Mouse (Mus musculus): ENCODE data around the gene Rsph14.

Rsph14 gene

DNA sequence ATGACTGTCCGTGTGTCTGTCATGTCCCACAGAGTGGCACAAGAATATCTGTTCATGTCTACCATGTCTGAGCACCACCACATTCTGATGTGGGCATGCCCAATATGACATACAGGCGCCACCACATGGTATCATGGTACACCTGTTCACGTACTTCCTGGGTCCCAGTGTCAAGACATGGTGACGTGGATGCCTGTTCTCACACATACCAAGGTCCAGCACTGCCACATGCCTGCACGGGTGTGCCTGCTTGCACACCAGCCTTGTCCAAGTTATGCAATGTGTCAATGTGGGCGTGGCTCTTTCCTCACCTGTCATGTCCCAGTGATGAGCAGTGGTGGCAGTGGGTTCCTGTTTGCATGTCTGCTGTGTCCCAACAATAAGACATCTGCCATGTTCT lies 99.9 kb downstream of the Rsph14 start:
- no peak for DNase-seq (ENCODE audit: low read depth)

DNA sequence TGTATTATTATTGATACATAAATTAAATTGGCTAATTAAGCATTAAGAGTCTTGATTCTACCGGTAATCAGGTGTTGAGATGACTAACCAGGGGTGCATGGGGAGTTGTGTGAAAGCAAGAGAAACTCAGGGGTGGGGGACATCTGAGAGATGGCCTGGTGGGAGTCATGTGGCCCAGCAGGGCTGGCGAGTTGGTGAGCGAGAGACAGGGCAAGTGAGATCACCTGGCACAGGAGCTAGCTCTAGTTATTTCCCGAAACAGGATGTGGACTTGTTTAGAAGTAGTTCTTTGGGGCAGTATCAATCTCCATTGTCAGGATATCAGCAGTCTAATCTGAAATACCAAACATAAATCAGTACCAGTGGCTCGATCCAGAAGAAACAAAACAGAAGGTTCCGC lies 100.8 kb downstream of the Rsph14 start:
- no peak for DNase-seq (ENCODE audit: low read depth)

- DNase-seq (ENCODE audit: low read depth), result no peak
These were observed 101.8 kb downstream of the Rsph14 start for GRCm38 (mm10) chr10:74930541-74930940.

DNA sequence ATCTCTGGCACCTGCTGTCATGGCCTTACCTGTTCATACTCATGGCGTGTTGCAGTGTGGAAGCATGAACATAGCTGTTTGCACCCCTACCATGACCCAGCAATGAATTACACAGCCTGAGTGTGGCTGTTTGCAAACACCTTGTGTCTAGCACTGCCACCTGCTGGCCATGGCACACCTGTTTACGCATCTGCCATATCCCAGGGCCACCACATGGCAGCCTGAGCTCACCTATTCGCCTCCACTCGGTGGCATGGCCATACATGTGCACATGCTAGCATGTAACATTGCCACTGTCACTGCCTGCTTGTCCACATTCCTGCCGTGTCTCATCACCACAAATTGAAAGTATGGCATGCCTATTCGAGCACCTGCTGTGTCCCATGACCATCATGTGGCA lies 102.8 kb downstream of the Rsph14 start:
- peak; percentile 31 for DNase-seq (ENCODE audit: low read depth)

- no peak for DNase-seq (ENCODE audit: low read depth)
These were observed 104.1 kb downstream of the Rsph14 start for GRCm38 (mm10) chr10:74928276-74928675.

DNA sequence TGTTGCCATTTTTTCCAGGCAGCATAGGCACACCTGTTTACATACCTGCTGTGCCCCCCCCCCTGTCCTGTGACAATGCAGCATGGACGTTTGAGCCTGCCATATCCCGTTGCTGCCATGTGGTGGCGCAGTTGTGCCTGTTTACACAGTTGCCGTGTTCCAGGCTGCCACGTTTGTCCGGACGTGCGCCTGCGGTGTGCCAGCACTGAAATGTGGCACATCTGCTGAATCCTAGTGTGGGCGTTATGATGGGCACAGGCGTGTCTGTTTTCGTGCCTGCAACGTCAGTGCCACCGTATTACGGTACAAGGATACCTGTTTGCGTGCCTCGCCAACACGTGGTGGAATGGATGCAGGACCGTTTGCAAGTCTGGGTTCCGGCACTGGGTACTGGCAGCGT lies 107.1 kb downstream of the Rsph14 start:
- no peak for DNase-seq (ENCODE audit: low read depth)

- no peak for DNase-seq (ENCODE audit: low read depth)
These were observed 108.1 kb downstream of the Rsph14 start for GRCm38 (mm10) chr10:74924274-74924673.

DNA sequence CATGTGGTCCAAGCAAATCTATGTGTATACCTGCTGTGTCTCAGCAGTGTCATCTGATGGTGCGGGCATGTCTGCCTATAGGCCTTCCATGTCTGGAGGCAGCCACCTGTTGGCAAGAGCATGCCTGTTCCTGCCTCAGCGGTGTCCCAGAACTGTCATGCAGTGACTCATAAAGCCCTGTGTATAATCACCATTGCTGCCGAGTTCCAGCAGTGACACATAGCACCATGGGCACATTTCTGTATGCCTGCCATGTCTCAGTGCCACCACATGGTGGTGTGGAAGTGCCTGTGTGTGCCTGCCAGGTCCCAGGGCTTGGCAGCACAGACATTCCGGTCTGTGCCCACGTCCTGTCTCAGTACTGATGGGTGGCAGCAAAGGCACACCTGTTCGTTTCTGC lies 109.6 kb downstream of the Rsph14 start:
- DNase-seq (ENCODE audit: low read depth), result peak; percentile 73

DNA sequence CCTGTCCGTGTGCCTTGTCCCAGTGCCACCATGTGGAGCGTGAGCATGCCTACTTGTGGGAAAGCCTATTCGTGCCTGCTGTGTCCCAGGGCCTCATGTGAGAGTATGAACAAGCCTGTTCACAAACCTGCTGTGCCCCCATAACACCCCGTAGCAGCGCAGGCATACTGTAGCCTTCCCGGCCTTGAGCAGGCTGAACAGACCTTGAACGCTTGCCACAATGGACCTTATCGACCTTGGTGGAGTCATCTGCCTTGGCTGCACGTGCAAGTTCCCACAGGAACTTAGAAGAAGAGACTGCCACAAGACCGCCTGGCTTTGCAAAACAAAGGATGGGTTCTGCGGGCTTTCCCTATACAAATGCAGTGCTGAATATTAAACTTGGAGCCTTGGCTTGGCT lies 110.8 kb downstream of the Rsph14 start:
- DNase-seq (ENCODE audit: low read depth), result no peak

GRCm38 (mm10) chr10:74920853-74921567 lies 111.4 kb downstream of the Rsph14 start:
- DNase-seq (ENCODE audit: low read depth), result peak; percentile 73

GRCm38 (mm10) chr10:74919277-74919676 lies 113.1 kb downstream of the Rsph14 start:
- no peak for DNase-seq (ENCODE audit: low read depth)

- no peak for DNase-seq (ENCODE audit: low read depth)
These were observed 124.0 kb downstream of the Rsph14 start for GRCm38 (mm10) chr10:74908431-74908830.

Data from 416B (cell line).